Mouse (Mus musculus) forebrain, embryonic 14.5 days (tissue): ENCODE data around the gene Dph1. TPM values are rescaled to one million over a fixed set of nuclear protein-coding genes. Genes with fewer than 3 reads are reported as not detected.

Experiments
- ATAC-seq: fragments of 200-750 bp; cut with Nextera tagmentation; 2 replicates; pipeline ENCODE4 v1.8.0; 2017; ENCODE audit warnings: mild to moderate bottlenecking, moderate library complexity
- DNase-seq: peaks from one replicate; pipeline ENCODE4 v3.0.0-alpha.2; 2015; ENCODE audit warnings: low spot score
- H3K27ac ChIP-seq: fragments of 300-500 bp; sonication (generic); 2 replicates; pipeline ENCODE4 v1.5.1; 2014; ENCODE audit warnings: low read depth, mild to moderate bottlenecking, control low read depth, low read length, moderate library complexity
- H3K27me3 ChIP-seq: fragments of 300-500 bp; sonication (generic); replicated peaks from 2 replicates; pipeline ENCODE4 v1.6.1; 2014; ENCODE audit warnings: low read length, control low read depth, mixed read lengths; ENCODE audit not compliant: control insufficient read depth, insufficient read depth
- H3K36me3 ChIP-seq: fragments of 300-500 bp; sonication (generic); 2 replicates; pipeline ENCODE4 v1.6.1; 2014; ENCODE audit warnings: low read length, control low read depth; ENCODE audit not compliant: control insufficient read depth, insufficient read depth
- H3K4me1 ChIP-seq: fragments of 300-500 bp; sonication (generic); 2 replicates; pipeline ENCODE4 v1.6.1; 2014; ENCODE audit warnings: antibody characterized with exemption, low read length, control low read depth; ENCODE audit not compliant: control insufficient read depth, insufficient read depth
- H3K4me2 ChIP-seq: fragments of 300-500 bp; sonication (generic); 2 replicates; pipeline ENCODE4 v1.6.1; 2014; ENCODE audit warnings: mild to moderate bottlenecking, control low read depth, low read length
- H3K4me3 ChIP-seq: fragments of 300-500 bp; sonication (generic); 2 replicates; pipeline ENCODE4 v1.5.1; 2014; ENCODE audit warnings: low read depth, low read length, control low read depth
- H3K9ac ChIP-seq: fragments of 300-500 bp; sonication (generic); 2 replicates; pipeline ENCODE4 v1.6.1; 2014; ENCODE audit warnings: mild to moderate bottlenecking, low read length, control low read depth, moderate library complexity
- H3K9me3 ChIP-seq: fragments of 300-500 bp; sonication (generic); replicated peaks from 2 replicates; pipeline ENCODE4 v1.6.1; 2016; ENCODE audit warnings: low read length, control low read depth, mixed read lengths; ENCODE audit not compliant: control insufficient read depth
- WGBS: fragments of 180-500 bp; shearing (Covaris S2); extraction: QIAGEN DNeasy Blood & Tissue Kit; methylation state at CpG from one replicate; pipeline ENCODE4 v1.1.7; 2014; 5-methylcytosine and 5-hydroxymethylcytosine counted together
- polyA plus RNA-seq: library from polyadenylated mRNA; unstranded; fragments of >200 nt; fragmentation: Nextera tagmentation; extraction: Ambion mirVana; gene quantifications from 2 replicates; pipeline ENCODE4 v1.2.1, GENCODE M21; 2014

The Dph1 gene
- polyA plus RNA-seq, 1 experiment from 2014 or later: 17.6 TPM

DNA sequence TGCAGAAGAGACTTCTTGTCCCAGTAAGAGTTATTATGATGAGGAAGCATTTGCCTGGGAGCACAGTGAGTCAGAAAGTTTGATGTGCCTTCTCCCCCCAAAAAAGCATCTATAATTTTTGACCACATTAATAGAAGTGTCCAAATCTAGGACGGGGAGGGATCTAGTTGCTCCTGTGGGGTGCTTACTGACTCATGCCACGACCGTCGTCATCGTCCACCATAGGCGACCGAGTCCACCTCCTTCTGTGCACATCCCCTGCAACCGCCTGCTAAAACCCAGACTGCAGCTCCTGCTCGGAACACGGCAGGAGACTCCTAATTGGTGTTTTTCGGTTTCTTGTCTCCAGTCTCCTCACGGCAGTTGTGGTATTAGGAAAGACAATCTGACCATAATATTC, 33.0 kb upstream of the Dph1 start:
- Histone ChIP-seq H3K27ac (no peak overlapping the region), H3K9me3 (no peaks in the 10 kb centered on the region), H3K27me3 (no peaks in the 10 kb centered on the region), H3K4me1 (peaks cover 4% of the 10 kb centered on the region; the same call in 1 of the 2 replicates), H3K9ac (no peak overlapping the region), H3K4me3 (no peak overlapping the region), H3K4me2 (no peak overlapping the region), H3K36me3 (no peaks in the 10 kb centered on the region)
- no peak for ATAC-seq
- WGBS: 76% methylated on average over 12 of the region's 12 CpGs
- DNase-seq: no peak

DNA sequence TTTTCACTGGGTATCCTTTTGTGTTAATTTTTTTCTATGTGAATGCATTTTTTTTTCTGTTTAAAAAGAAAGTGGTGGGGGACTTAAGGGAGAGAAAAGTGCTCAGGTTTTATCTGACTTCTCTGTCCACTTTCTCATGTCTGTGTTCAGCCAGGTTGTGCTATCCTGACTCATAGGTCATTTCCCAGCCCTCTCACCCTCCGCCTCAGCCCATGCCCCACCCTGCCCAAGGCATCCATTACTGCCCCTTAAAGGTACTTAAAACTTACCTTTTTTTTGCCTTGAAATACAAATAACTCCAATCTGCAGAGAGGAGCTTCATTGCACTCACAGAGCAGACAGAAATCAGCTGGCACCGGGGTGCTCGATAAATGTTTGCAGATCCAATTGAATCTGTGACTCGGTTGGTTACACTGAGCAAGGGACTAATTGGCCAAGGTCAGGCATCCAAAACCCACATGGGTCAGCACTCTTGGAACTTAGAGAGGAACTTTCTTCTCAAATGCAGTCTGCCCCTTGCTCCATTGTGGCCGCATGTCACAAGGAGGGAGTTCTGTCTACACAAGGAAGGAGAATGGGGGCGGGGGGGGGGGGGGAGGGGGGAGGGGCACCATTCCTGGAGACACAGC, 29.6 kb upstream of the Dph1 start:
- Histone ChIP-seq H3K27ac (no peak overlapping the region), H3K4me1 (peaks cover 4% of the 10 kb centered on the region; the same call in 1 of the 2 replicates), H3K4me2 (no peak overlapping the region), H3K4me3 (no peak overlapping the region), H3K36me3 (no peaks in the 10 kb centered on the region), H3K27me3 (no peaks in the 10 kb centered on the region), H3K9ac (no peak overlapping the region), H3K9me3 (no peaks in the 10 kb centered on the region)
- ATAC-seq (no peak), DNase-seq (no peak)
- 49% methylated on average over 5 of the region's 6 CpGs for WGBS

DNA sequence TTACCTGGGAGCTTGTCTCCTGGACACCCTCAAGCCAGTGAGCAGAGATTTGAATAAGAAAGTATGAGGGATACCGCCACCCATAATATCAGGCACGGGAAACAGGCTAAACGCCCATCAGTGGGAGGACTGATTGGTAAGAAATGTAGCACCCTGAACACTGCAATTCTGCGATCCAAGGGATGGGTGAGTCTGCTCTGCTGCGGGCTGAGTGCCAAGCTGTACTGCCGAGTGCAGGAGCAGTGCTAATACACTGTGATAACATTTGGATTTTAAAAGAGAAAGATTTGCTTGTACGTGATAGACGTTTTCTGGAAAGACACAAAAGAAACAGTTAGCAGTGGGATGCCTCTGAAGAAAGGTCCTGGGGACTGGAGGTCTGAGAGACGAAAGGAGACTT, 29.1 kb upstream of the Dph1 start:
- H3K36me3 ChIP-seq: no peaks in the 10 kb centered on the region
- no peaks in the 10 kb centered on the region for H3K27me3 ChIP-seq
- DNase-seq (peak; percentile 66), ATAC-seq (no peak)
- H3K4me3 ChIP-seq: no peak overlapping the region
- no peak overlapping the region for H3K27ac ChIP-seq
- no peaks in the 10 kb centered on the region for H3K9me3 ChIP-seq
- H3K4me2 ChIP-seq: no peak overlapping the region
- 25% methylated on average over 9 of the region's 9 CpGs for WGBS
- H3K4me1 ChIP-seq: peaks cover 4% of the 10 kb centered on the region; the same call in 1 of the 2 replicates
- H3K9ac ChIP-seq: 0 out of 2 replicates have a peak overlapping the region, but pooled peaks have one; percentile 25

DNA sequence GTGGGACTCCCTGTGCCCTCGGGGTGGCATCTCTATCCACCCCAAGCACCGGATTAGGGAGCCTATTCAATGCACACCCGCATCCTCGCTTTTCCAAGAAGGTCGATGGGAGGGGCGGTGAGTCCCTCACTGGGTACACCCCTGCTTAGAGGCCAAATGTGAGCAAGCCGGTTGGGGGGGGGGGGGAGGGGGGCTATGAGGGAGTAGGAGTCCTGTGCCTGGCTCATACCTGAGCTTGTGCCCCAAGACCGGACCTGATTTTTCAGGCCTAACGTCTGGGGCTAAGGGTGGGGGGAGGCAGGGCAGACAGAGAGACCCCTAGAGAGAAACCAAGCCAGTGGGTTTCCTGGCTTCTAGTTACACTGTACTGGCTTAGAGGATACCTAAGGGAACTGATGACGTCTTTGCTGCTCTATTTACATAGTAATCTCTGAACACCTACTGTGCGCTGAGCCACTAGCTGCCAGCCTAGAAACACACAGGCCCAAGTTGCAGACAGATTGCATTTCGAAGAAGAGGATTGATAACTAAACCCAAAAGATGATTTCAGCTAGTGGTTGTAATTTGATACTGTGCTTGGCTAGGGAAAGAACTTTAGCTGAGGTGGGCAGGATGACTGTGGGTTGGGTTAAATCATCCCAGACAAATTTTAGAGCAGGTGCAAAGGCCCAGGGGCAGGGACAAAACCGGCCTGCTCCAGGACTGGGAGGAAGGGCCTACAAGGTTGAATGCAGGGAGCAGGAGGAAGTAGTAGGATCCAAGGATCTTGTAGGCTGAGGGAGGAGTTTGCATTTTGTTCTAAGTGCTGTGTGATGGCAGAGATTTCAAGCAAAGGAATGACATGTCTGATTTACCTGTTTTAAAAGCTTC, 23.3 kb upstream of the Dph1 start:
- ATAC-seq (peak; percentile 38), DNase-seq (no peak)
- no peaks in the 10 kb centered on the region for H3K27me3 ChIP-seq
- peak overlapping the region; percentile 18 for H3K4me3 ChIP-seq
- H3K36me3 ChIP-seq: no peaks in the 10 kb centered on the region
- WGBS: 16% methylated on average over 13 of the region's 13 CpGs
- H3K27ac ChIP-seq: no peak overlapping the region
- peak overlapping the region; percentile 49 for H3K4me2 ChIP-seq
- H3K9ac ChIP-seq: peak overlapping the region; percentile 46
- H3K9me3 ChIP-seq: no peaks in the 10 kb centered on the region
- H3K4me1 ChIP-seq: peaks cover 12% of the 10 kb centered on the region

DNA sequence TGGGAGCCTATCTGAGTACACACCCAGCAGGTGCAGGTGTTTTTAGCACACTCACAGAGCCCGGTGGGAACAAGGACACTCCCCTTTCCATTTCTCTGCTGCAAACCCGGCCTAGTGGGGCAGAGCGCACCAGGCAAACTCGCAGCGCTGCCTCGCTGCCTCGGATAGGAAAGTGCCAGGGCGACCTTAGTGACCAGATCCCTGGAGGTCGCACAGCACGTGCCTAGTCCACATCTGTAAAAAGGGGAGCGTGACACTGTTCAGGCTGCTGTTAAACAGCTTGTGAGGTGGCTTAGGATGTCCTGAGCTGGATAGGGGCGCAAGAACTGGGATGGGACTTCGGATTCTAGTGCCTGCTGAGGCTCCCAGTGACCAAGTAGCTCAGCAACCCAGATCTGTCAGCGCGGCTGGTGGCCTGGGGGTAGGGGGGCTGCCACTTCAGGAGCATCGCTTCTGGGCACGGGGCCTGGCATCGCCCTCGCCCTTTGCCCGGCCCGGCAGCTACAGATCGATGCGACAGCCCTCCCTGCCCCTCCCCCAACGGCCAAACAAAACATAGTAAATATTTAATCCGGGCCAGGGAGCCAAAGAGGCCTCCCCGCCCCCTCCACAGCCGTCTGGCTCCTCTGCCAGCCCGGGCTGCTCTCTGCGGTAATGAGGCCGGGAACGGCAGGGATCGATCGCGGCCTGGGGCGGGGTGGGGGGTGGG, 22.5 kb upstream of the Dph1 start:
- peak; percentile 65 for ATAC-seq
- Histone ChIP-seq H3K27ac (no peak overlapping the region), H3K36me3 (no peaks in the 10 kb centered on the region), H3K9me3 (no peaks in the 10 kb centered on the region), H3K4me2 (peak overlapping the region; percentile 49), H3K4me1 (peaks cover 12% of the 10 kb centered on the region), H3K27me3 (no peaks in the 10 kb centered on the region), H3K9ac (peak overlapping the region; percentile 46), H3K4me3 (peak overlapping the region; percentile 18)
- peak; percentile 67 for DNase-seq
- WGBS: 3% methylated on average over 34 of the region's 35 CpGs

DNA sequence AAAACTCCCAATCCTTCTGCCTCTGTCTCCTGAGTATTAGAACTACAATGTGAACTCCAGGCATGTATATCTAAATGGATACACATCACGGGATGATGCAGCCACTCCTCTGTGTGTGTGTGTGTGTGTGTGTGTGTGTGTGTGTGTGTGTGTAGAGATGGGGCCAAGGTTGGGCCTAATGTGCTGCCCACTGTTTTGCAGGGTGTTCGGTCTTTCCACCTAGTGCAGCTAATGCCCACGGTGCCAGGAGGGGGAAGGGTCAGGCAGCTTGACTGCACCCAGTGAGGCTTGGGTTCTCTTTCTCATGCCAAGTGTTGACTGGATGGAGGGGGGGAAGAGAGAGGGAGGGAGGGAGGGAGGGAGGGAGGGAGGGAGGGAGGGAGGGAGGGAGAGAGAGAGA, 21.8 kb upstream of the Dph1 start:
- Histone ChIP-seq H3K9ac (no peak overlapping the region), H3K4me1 (peaks cover 12% of the 10 kb centered on the region), H3K9me3 (no peaks in the 10 kb centered on the region), H3K27ac (no peak overlapping the region), H3K36me3 (no peaks in the 10 kb centered on the region), H3K4me3 (no peak overlapping the region), H3K27me3 (no peaks in the 10 kb centered on the region), H3K4me2 (no peak overlapping the region)
- no peak for DNase-seq
- ATAC-seq: peak; percentile 25; the same call in 1 of the 2 replicates
- WGBS: 43% methylated on average over 3 of the region's 3 CpGs

DNA sequence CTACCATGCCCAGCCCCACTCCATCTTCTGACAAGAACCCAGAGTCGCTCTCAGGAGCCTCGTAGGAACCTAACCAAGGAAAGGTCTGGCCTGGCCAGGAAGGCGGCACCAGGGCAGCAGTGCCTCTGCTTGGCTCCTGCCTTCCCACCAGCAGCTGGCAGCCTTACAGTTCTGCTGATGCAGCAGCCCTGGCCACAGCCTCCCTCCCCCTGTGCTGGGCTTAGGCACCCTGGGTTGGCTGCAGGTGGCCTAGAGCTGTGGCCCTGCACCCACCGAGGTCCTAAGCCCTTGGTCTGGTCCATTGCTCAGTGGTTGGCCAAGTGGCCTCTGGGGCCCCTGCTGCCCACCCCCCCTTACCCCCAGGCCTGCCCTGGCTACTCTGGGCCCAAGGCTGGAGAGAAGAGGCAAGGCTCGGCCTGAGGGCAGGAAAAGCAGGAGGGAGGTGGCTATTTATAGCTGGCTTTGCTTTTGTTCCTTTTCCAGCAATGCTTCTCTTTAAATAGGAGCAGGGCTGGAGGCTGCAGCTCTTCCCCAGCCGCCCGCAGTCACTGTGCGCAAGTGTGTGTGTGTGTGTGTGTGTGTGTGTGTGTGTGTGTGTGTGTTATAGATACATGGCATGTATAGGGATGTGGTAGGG, 21.1 kb upstream of the Dph1 start:
- peaks cover 12% of the 10 kb centered on the region for H3K4me1 ChIP-seq
- 39% methylated on average over 8 of the region's 8 CpGs for whole genome bisulfite sequencing
- no peak for DNase-seq
- ATAC-seq: no peak
- H3K4me2 ChIP-seq: no peak overlapping the region
- no peaks in the 10 kb centered on the region for H3K27me3 ChIP-seq
- no peak overlapping the region for H3K9ac ChIP-seq
- H3K9me3 ChIP-seq: no peaks in the 10 kb centered on the region
- 0 out of 2 replicates have a peak overlapping the region, but pooled peaks have one; percentile 44 for H3K27ac ChIP-seq
- no peak overlapping the region for H3K4me3 ChIP-seq
- H3K36me3 ChIP-seq: no peaks in the 10 kb centered on the region

DNA sequence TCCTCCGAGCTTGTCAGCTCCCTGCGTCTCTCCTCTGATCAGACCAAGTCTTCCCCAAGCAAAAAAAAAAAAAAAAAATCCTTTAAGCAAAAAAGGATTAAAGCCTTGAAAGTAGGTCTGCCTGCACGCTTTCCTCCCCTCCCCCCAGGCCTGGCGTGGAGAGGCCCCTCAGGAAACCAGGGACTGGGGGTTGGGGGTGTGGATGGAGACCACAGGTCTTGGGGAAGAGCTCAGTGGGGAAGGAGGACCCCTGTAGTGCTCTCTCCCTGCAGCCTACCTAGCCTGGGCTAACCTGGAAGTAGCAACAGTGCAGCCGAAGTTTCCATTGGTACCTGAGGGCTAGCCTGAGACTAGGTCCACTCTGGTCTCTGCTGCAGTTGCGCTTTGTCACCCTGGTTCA, 19.7 kb upstream of the Dph1 start:
- no peaks in the 10 kb centered on the region for H3K36me3 ChIP-seq
- DNase-seq: no peak
- H3K9me3 ChIP-seq: no peaks in the 10 kb centered on the region
- peaks cover 12% of the 10 kb centered on the region for H3K4me1 ChIP-seq
- H3K27ac ChIP-seq: no peak overlapping the region
- ATAC-seq: no peak
- no peaks in the 10 kb centered on the region for H3K27me3 ChIP-seq
- no peak overlapping the region for H3K4me3 ChIP-seq
- no peak overlapping the region for H3K9ac ChIP-seq
- no peak overlapping the region for H3K4me2 ChIP-seq
- WGBS: 28% methylated on average over 6 of the region's 6 CpGs
